Mouse (Mus musculus) liver, embryonic 13.5 days (tissue): ENCODE data around the gene A830031A19Rik. TPM values are rescaled to one million over a fixed set of nuclear protein-coding genes. Genes with fewer than 3 reads are reported as not detected.

Source experiments
- ATAC-seq: fragments of 200-750 bp; cut with Nextera tagmentation; 2 replicates; pipeline ENCODE4 v1.8.0; 2017; ENCODE audit warnings: low read depth, mild to moderate bottlenecking, moderate number of reproducible peaks, moderate library complexity
- DNase-seq: peaks from one replicate; pipeline ENCODE4 v3.0.0; 2022
- H3K27ac ChIP-seq: fragments of 300-500 bp; sonication (generic); 2 replicates; pipeline ENCODE4 v1.5.1; 2015; ENCODE audit warnings: moderate library complexity, mild to moderate bottlenecking, inconsistent platforms
- H3K27me3 ChIP-seq: fragments of 300-500 bp; sonication (generic); 2 replicates; pipeline ENCODE4 v1.6.1; 2015; ENCODE audit warnings: mild to moderate bottlenecking, inconsistent platforms
- H3K36me3 ChIP-seq: fragments of 300-500 bp; sonication (generic); 2 replicates; pipeline ENCODE4 v1.6.1; 2015; ENCODE audit warnings: mild to moderate bottlenecking, inconsistent platforms
- H3K4me1 ChIP-seq: fragments of 300-500 bp; sonication (generic); replicated peaks from 2 replicates; pipeline ENCODE4 v1.6.1; 2015; ENCODE audit warnings: inconsistent platforms
- H3K4me2 ChIP-seq: fragments of 300-500 bp; sonication (generic); 2 replicates; pipeline ENCODE4 v1.6.1; 2015; ENCODE audit warnings: inconsistent platforms, mild to moderate bottlenecking, moderate library complexity
- H3K4me3 ChIP-seq: fragments of 300-500 bp; sonication (generic); replicated peaks from 2 replicates; pipeline ENCODE4 v1.5.1; 2015; ENCODE audit warnings: mild to moderate bottlenecking, inconsistent platforms
- H3K9ac ChIP-seq: fragments of 300-500 bp; sonication (generic); 2 replicates; pipeline ENCODE4 v1.6.1; 2015; ENCODE audit warnings: mild to moderate bottlenecking, inconsistent platforms
- H3K9me3 ChIP-seq: fragments of 300-500 bp; sonication (generic); replicated peaks from 2 replicates; pipeline ENCODE4 v1.6.1; 2016; ENCODE audit warnings: inconsistent platforms
- WGBS: fragments of 180-500 bp; shearing (Covaris S2); methylation state at CpG from one replicate; pipeline ENCODE4 v1.1.7; 2015; ENCODE audit not compliant: insufficient replicate concordance; 5-methylcytosine and 5-hydroxymethylcytosine counted together
- polyA plus RNA-seq: library from polyadenylated mRNA; unstranded; fragments of >200 nt; fragmentation: Nextera tagmentation; extraction: Ambion mirVana; gene quantifications from 2 replicates; pipeline ENCODE4 v1.2.1, GENCODE M21; 2015

A830031A19Rik gene
- polyA plus RNA-seq, 1 experiment from 2014 or later = not detected

- Histone ChIP-seq H3K36me3 (peaks cover 30% of the 10 kb centered on the region), H3K4me2 (no peak overlapping the region), H3K4me3 (no peak overlapping the region), H3K9me3 (no peaks in the 10 kb centered on the region), H3K4me1 (peaks cover 86% of the 10 kb centered on the region), H3K27ac (peak overlapping the region; percentile 63), H3K9ac (no peak overlapping the region), H3K27me3 (no peaks in the 10 kb centered on the region)
- DNase-seq (no peak), ATAC-seq (no peak)
- 76% methylated on average over 7 of the region's 7 CpGs for WGBS
Measured at GRCm38 (mm10) chr11:24095656-24096353, 21.0 kb upstream of the A830031A19Rik start.

GRCm38 (mm10) chr11:24095236-24095635, 20.4 kb upstream of the A830031A19Rik start:
- Histone ChIP-seq H3K4me1 (peaks cover 81% of the 10 kb centered on the region), H3K4me2 (peak overlapping the region; percentile 21; the same call in 1 of the 2 replicates)

GRCm38 (mm10) chr11:24094086-24094487, 19.2 kb upstream of the A830031A19Rik start:
- Histone ChIP-seq H3K36me3 (peaks cover 46% of the 10 kb centered on the region), H3K4me1 (peaks cover 72% of the 10 kb centered on the region), H3K27me3 (no peaks in the 10 kb centered on the region), H3K9me3 (no peaks in the 10 kb centered on the region), H3K4me2 (no peak overlapping the region), H3K9ac (no peak overlapping the region), H3K27ac (peak overlapping the region; percentile 19), H3K4me3 (no peak overlapping the region)
- DNase-seq (no peak), ATAC-seq (peak; percentile 52)
- WGBS = 36% methylated on average over 5 of the region's 5 CpGs

More at GRCm38 (mm10) chr11:24095236-24095635, 20.4 kb upstream of the A830031A19Rik start:
- ATAC-seq = no peak
- Histone ChIP-seq H3K27ac (peak overlapping the region; percentile 63), H3K9me3 (no peaks in the 10 kb centered on the region), H3K4me3 (no peak overlapping the region), H3K27me3 (no peaks in the 10 kb centered on the region), H3K36me3 (peaks cover 34% of the 10 kb centered on the region), H3K9ac (peak overlapping the region; percentile 22; the same call in 1 of the 2 replicates)
- 55% methylated on average over 9 of the region's 9 CpGs for WGBS
- no peak for DNase-seq

GRCm38 (mm10) chr11:24092618-24093017, 17.8 kb upstream of the A830031A19Rik start:
- Histone ChIP-seq H3K4me1 (peaks cover 64% of the 10 kb centered on the region), H3K9ac (peak overlapping the region; percentile 35; the same call in 1 of the 2 replicates), H3K4me3 (no peak overlapping the region), H3K27ac (peak overlapping the region; percentile 32; the same call in 1 of the 2 replicates), H3K27me3 (no peaks in the 10 kb centered on the region), H3K4me2 (no peak overlapping the region), H3K36me3 (peaks cover 61% of the 10 kb centered on the region), H3K9me3 (no peaks in the 10 kb centered on the region)
- DNase-seq = no peak
- ATAC-seq = no peak
- 64% methylated on average over 3 of the region's 3 CpGs for WGBS

- H3K4me3 ChIP-seq = no peak overlapping the region
- H3K36me3 ChIP-seq = peaks cover 71% of the 10 kb centered on the region
- H3K9me3 ChIP-seq = no peaks in the 10 kb centered on the region
- H3K9ac ChIP-seq = no peak overlapping the region
- H3K27ac ChIP-seq = peak overlapping the region; percentile 10; the same call in 1 of the 2 replicates
- H3K27me3 ChIP-seq = no peaks in the 10 kb centered on the region
- ATAC-seq = no peak
- peaks cover 64% of the 10 kb centered on the region for H3K4me1 ChIP-seq
- 71% methylated on average over 15 of the region's 15 CpGs for WGBS
- no peak for DNase-seq
- H3K4me2 ChIP-seq = no peak overlapping the region
Measured at GRCm38 (mm10) chr11:24091393-24092080, 16.7 kb upstream of the A830031A19Rik start.

GRCm38 (mm10) chr11:24090443-24090842, 15.6 kb upstream of the A830031A19Rik start:
- no peak for ATAC-seq
- H3K4me3 ChIP-seq = no peak overlapping the region
- H3K9ac ChIP-seq = no peak overlapping the region
- WGBS = 68% methylated on average over 4 of the region's 4 CpGs
- peaks cover 82% of the 10 kb centered on the region for H3K36me3 ChIP-seq
- H3K9me3 ChIP-seq = no peaks in the 10 kb centered on the region
- H3K4me2 ChIP-seq = no peak overlapping the region
- peaks cover 67% of the 10 kb centered on the region for H3K4me1 ChIP-seq
- no peak overlapping the region for H3K27ac ChIP-seq
- no peaks in the 10 kb centered on the region for H3K27me3 ChIP-seq
- no peak for DNase-seq

- peaks cover 66% of the 10 kb centered on the region for H3K4me1 ChIP-seq
- DNase-seq = no peak
- H3K36me3 ChIP-seq = peaks cover 70% of the 10 kb centered on the region
- H3K4me2 ChIP-seq = no peak overlapping the region
- H3K27me3 ChIP-seq = no peaks in the 10 kb centered on the region
- H3K27ac ChIP-seq = no peak overlapping the region
- H3K4me3 ChIP-seq = no peak overlapping the region
- ATAC-seq = no peak
- H3K9me3 ChIP-seq = no peaks in the 10 kb centered on the region
- H3K9ac ChIP-seq = no peak overlapping the region
- 83% methylated on average over 4 of the region's 4 CpGs for WGBS
Measured at GRCm38 (mm10) chr11:24087069-24087468, 12.2 kb upstream of the A830031A19Rik start.

- Histone ChIP-seq H3K4me1 (peaks cover 67% of the 10 kb centered on the region), H3K36me3 (peaks cover 64% of the 10 kb centered on the region), H3K9me3 (no peaks in the 10 kb centered on the region), H3K9ac (0 out of 2 replicates have a peak overlapping the region, but pooled peaks have one; percentile 11), H3K4me2 (0 out of 2 replicates have a peak overlapping the region, but pooled peaks have one; percentile 5), H3K27ac (0 out of 2 replicates have a peak overlapping the region, but pooled peaks have one; percentile 24), H3K27me3 (no peaks in the 10 kb centered on the region), H3K4me3 (no peak overlapping the region)
- 48% methylated on average over 6 of the region's 6 CpGs for WGBS
- no peak for DNase-seq
- no peak for ATAC-seq
Measured at GRCm38 (mm10) chr11:24085986-24086385, 11.1 kb upstream of the A830031A19Rik start.

- no peaks in the 10 kb centered on the region for H3K9me3 ChIP-seq
- H3K36me3 ChIP-seq = peaks cover 53% of the 10 kb centered on the region
- 76% methylated on average over 4 of the region's 4 CpGs for WGBS
- 0 out of 2 replicates have a peak overlapping the region, but pooled peaks have one; percentile 37 for H3K9ac ChIP-seq
- H3K27me3 ChIP-seq = no peaks in the 10 kb centered on the region
- ATAC-seq (no peak), DNase-seq (no peak)
- peaks cover 72% of the 10 kb centered on the region for H3K4me1 ChIP-seq
- peak overlapping the region; percentile 51 for H3K27ac ChIP-seq
- H3K4me3 ChIP-seq = no peak overlapping the region
- no peak overlapping the region for H3K4me2 ChIP-seq
Measured at GRCm38 (mm10) chr11:24084590-24084989, 9.7 kb upstream of the A830031A19Rik start.

- H3K36me3 ChIP-seq = peaks cover 48% of the 10 kb centered on the region
- H3K4me3 ChIP-seq = no peak overlapping the region
- DNase-seq (no peak), ATAC-seq (no peak)
- H3K27me3 ChIP-seq = no peaks in the 10 kb centered on the region
- no peak overlapping the region; the same call in 1 of the 2 replicates for H3K27ac ChIP-seq
- no peak overlapping the region for H3K9ac ChIP-seq
- peak overlapping the region; percentile 23; the same call in 1 of the 2 replicates for H3K4me2 ChIP-seq
- WGBS = 52% methylated on average over 3 of the region's 3 CpGs
- no peaks in the 10 kb centered on the region for H3K9me3 ChIP-seq
- H3K4me1 ChIP-seq = peaks cover 75% of the 10 kb centered on the region
Measured at GRCm38 (mm10) chr11:24084077-24084476, 9.2 kb upstream of the A830031A19Rik start.

GRCm38 (mm10) chr11:24083423-24083822, 8.6 kb upstream of the A830031A19Rik start:
- Histone ChIP-seq H3K27ac (peak overlapping the region; percentile 72), H3K4me3 (peak overlapping the region; percentile 50), H3K4me2 (peak overlapping the region; percentile 98), H3K36me3 (peaks cover 41% of the 10 kb centered on the region), H3K9ac (peak overlapping the region; percentile 67), H3K4me1 (peaks cover 80% of the 10 kb centered on the region), H3K9me3 (no peaks in the 10 kb centered on the region), H3K27me3 (no peaks in the 10 kb centered on the region)
- WGBS = 19% methylated on average over 7 of the region's 7 CpGs
- no peak for DNase-seq
- no peak for ATAC-seq
